Mouse (Mus musculus): ENCODE data around the gene Mthfd1. TPM values are rescaled to one million over a fixed set of nuclear protein-coding genes. Genes with fewer than 3 reads are reported as not detected.

Gene Mthfd1
- polyA plus RNA-seq, 1 experiment from 2014 or later, result 65.6 TPM

GRCm38 (mm10) chr12:76345759-76346455 lies 90.8 kb downstream of the Mthfd1 start:
- ChIA-PET POLR2A (no interaction called here), CTCF (interaction anchor here (0.6 to 1.0 kb wide), 3 partner anchors 126 to 150 kb away, joined by 3 to 4 read pairs (median 3); no protein-coding TSS in a partner anchor)
- no peak for ATAC-seq
- no peaks in the 10 kb centered on the region for H3K27me3 ChIP-seq
- in situ Hi-C loops (cut with MboI; ENCODE audit: low pct_unique_long_range_greater_than_20kb), result loop anchor here (5.0 kb wide), 1 partner anchor 131 kb away; no protein-coding TSS in a partner anchor
- TF ChIP-seq CTCF (IDR thresholded peaks at IDR 0.05), result peak; percentile 56
- DNase-seq (ENCODE audit: low read depth, low spot score), result no peak

GRCm38 (mm10) chr12:76349680-76350220 lies 94.7 kb downstream of the Mthfd1 start:
- ATAC-seq, result no peak
- no peak for TF ChIP-seq CTCF (IDR thresholded peaks at IDR 0.05)
- DNase-seq (ENCODE audit: low read depth, low spot score), result no peak
- no peaks in the 10 kb centered on the region for H3K27me3 ChIP-seq
- ChIA-PET POLR2A (no interaction called here), CTCF (interaction anchor here (1.0 to 1.2 kb wide), 2 partner anchors 9 kb away, joined by 3 read pairs; no protein-coding TSS in a partner anchor)
- in situ Hi-C loops (cut with MboI; ENCODE audit: low pct_unique_long_range_greater_than_20kb), result loop anchor here (5.0 kb wide), 1 partner anchor 128 kb away; no protein-coding TSS in a partner anchor

- no peak for TF ChIP-seq CTCF (IDR thresholded peaks at IDR 0.05)
- H3K27me3 ChIP-seq, result no peaks in the 10 kb centered on the region
- POLR2A ChIA-PET, result interaction anchor here (0.7 kb wide), 2 partner anchors 9 to 47 kb away, joined by 3 read pairs; partner anchors contain the start of gene Zbtb1
- no peak for DNase-seq (ENCODE audit: low read depth, low spot score)
- in situ Hi-C loops (cut with MboI; ENCODE audit: low pct_unique_long_range_greater_than_20kb), result loop anchor here (10.0 kb wide), 1 partner anchor 234 kb away; no protein-coding TSS in a partner anchor
- CTCF ChIA-PET, result no interaction called here
- no peak for ATAC-seq
Observed at GRCm38 (mm10) chr12:76360868-76361267, 105.8 kb downstream of the Mthfd1 start.

GRCm38 (mm10) chr12:76361405-76362302 lies 106.6 kb downstream of the Mthfd1 start:
- CTCF ChIA-PET, result no interaction called here
- DNase-seq (ENCODE audit: low read depth, low spot score) (no peak), ATAC-seq (no peak)
- TF ChIP-seq CTCF (IDR thresholded peaks at IDR 0.05), result no peak
- in situ Hi-C loops (cut with MboI; ENCODE audit: low pct_unique_long_range_greater_than_20kb), result loop anchor here (10.0 kb wide), 1 partner anchor 233 kb away; no protein-coding TSS in a partner anchor
- H3K27me3 ChIP-seq, result no peaks in the 10 kb centered on the region
- POLR2A ChIA-PET, result interaction anchor here (0.7 kb wide), 1 partner anchor 47 kb away, joined by 3 read pairs; no protein-coding TSS in a partner anchor

GRCm38 (mm10) chr12:76362303-76362676 lies 107.2 kb downstream of the Mthfd1 start:
- in situ Hi-C loops (cut with MboI; ENCODE audit: low pct_unique_long_range_greater_than_20kb), result loop anchor here (10.0 kb wide), 1 partner anchor 233 kb away; no protein-coding TSS in a partner anchor
- ChIA-PET POLR2A (no interaction called here), CTCF (interaction anchor here (0.8 kb wide), 1 partner anchor 10 kb away, joined by 3 read pairs; no protein-coding TSS in a partner anchor)
- no peak for TF ChIP-seq CTCF (IDR thresholded peaks at IDR 0.05)
- H3K27me3 ChIP-seq, result no peaks in the 10 kb centered on the region
- ATAC-seq (no peak), DNase-seq (ENCODE audit: low read depth, low spot score) (no peak)

- DNase-seq (ENCODE audit: low read depth, low spot score), result no peak
- in situ Hi-C loops (cut with MboI; ENCODE audit: low pct_unique_long_range_greater_than_20kb), result loop anchor here (10.0 kb wide), 1 partner anchor 229 kb away; no protein-coding TSS in a partner anchor
- POLR2A ChIA-PET, result interaction anchor here (0.7 kb wide), 1 partner anchor 112 kb away, joined by 3 read pairs; no protein-coding TSS in a partner anchor
- no peaks in the 10 kb centered on the region for H3K27me3 ChIP-seq
- no peak for TF ChIP-seq CTCF (IDR thresholded peaks at IDR 0.05)
- CTCF ChIA-PET, result interaction anchor here (1.0 kb wide), 1 partner anchor 9 kb away, joined by 3 read pairs; no protein-coding TSS in a partner anchor
- ATAC-seq, result no peak
Observed at GRCm38 (mm10) chr12:76366276-76366675, 111.2 kb downstream of the Mthfd1 start.

- ChIA-PET POLR2A (no interaction called here), CTCF (no interaction called here)
- ATAC-seq (no peak), DNase-seq (ENCODE audit: low read depth, low spot score) (no peak)
- no peaks in the 10 kb centered on the region for H3K27me3 ChIP-seq
- in situ Hi-C loops (cut with MboI; ENCODE audit: low pct_unique_long_range_greater_than_20kb), result loop anchor here (10.0 kb wide), 1 partner anchor 227 kb away; no protein-coding TSS in a partner anchor
- TF ChIP-seq CTCF (IDR thresholded peaks at IDR 0.05), result no peak
Observed at GRCm38 (mm10) chr12:76367096-76367995, 112.2 kb downstream of the Mthfd1 start.

GRCm38 (mm10) chr12:76368201-76368789 lies 113.2 kb downstream of the Mthfd1 start:
- TF ChIP-seq CTCF (IDR thresholded peaks at IDR 0.05), result no peak
- in situ Hi-C loops (cut with MboI; ENCODE audit: low pct_unique_long_range_greater_than_20kb), result loop anchor here (10.0 kb wide), 1 partner anchor 227 kb away; no protein-coding TSS in a partner anchor
- POLR2A ChIA-PET, result no interaction called here
- DNase-seq (ENCODE audit: low read depth, low spot score) (no peak), ATAC-seq (no peak)
- CTCF ChIA-PET, result no interaction called here
- no peaks in the 10 kb centered on the region for H3K27me3 ChIP-seq

- CTCF ChIA-PET, result no interaction called here
- H3K27me3 ChIP-seq, result no peaks in the 10 kb centered on the region
- ATAC-seq (peak; percentile 2), DNase-seq (ENCODE audit: low read depth, low spot score) (no peak)
- no peak for TF ChIP-seq CTCF (IDR thresholded peaks at IDR 0.05)
- POLR2A ChIA-PET, result no interaction called here
- in situ Hi-C loops (cut with MboI; ENCODE audit: low pct_unique_long_range_greater_than_20kb), result loop anchor here (10.0 kb wide), 1 partner anchor 226 kb away; no protein-coding TSS in a partner anchor
Observed at GRCm38 (mm10) chr12:76368790-76369205, 113.7 kb downstream of the Mthfd1 start.

Other genes starting within 250 kb of the Mthfd1 start
- not detected for gene Esr2, start 78.0 kb upstream of the Mthfd1 start, polyA plus RNA-seq (2021)
- not detected for gene Tex21, start 8.6 kb upstream of the Mthfd1 start, polyA plus RNA-seq (2021)
- gene Akap5, start 69.6 kb downstream of the Mthfd1 start, polyA plus RNA-seq (2021), result 1.9 TPM
- 12.0 TPM for gene Zbtb25, start 114.3 kb downstream of the Mthfd1 start, polyA plus RNA-seq (2021)
- 8.5 TPM for gene Zbtb1, start 115.0 kb downstream of the Mthfd1 start, polyA plus RNA-seq (2021)
- 26.2 TPM for gene Hspa2, start 148.9 kb downstream of the Mthfd1 start, polyA plus RNA-seq (2021)
- gene Ppp1r36, start 162.2 kb downstream of the Mthfd1 start, polyA plus RNA-seq (2021), result not detected

Data from Patski (cell line).